Mouse (Mus musculus) liver, embryonic 11.5 days (tissue): ENCODE results near the gene Gbgt1. TPM values are rescaled to one million over a fixed set of nuclear protein-coding genes. Genes with fewer than 3 reads are reported as not detected.
"Not testable (repeated sequence)": the region's sequence is repeated elsewhere in the genome, so short reads cannot be mapped to it uniquely, and the experiment has no call there.

ENCODE experiments used
- ATAC-seq: fragments of 200-750 bp; cut with Nextera tagmentation; replicated peaks from 2 replicates; pipeline ENCODE4 v1.8.0; 2017; ENCODE audit warnings: moderate number of reproducible peaks, mild to moderate bottlenecking, moderate TSS enrichment, moderate library complexity; ENCODE audit not compliant: low FRiP score
- DNase-seq: peaks from one replicate; pipeline ENCODE4 v3.0.0-alpha.2; 2017; ENCODE audit warnings: low spot score
- H3K27ac ChIP-seq: fragments of 300-500 bp; sonication (generic); 2 replicates; pipeline ENCODE4 v1.5.1; 2014; ENCODE audit warnings: mild to moderate bottlenecking, low read depth, low read length, control low read depth
- H3K27me3 ChIP-seq: fragments of 300-500 bp; sonication (generic); replicated peaks from 2 replicates; pipeline ENCODE4 v1.6.1; 2014; ENCODE audit warnings: low read length, mixed read lengths; ENCODE audit not compliant: control insufficient read depth, insufficient read depth
- H3K36me3 ChIP-seq: fragments of 300-500 bp; sonication (generic); 2 replicates; pipeline ENCODE4 v1.6.1; 2014; ENCODE audit warnings: mild to moderate bottlenecking, low read length, moderate library complexity, mixed read lengths; ENCODE audit not compliant: control insufficient read depth, insufficient read depth
- H3K4me1 ChIP-seq: fragments of 300-500 bp; sonication (generic); replicated peaks from 2 replicates; pipeline ENCODE4 v1.6.1; 2014; ENCODE audit warnings: low read length, mixed read lengths; ENCODE audit not compliant: control insufficient read depth, insufficient read depth
- H3K4me2 ChIP-seq: fragments of 300-500 bp; sonication (generic); 2 replicates; pipeline ENCODE4 v1.6.1; 2014; ENCODE audit warnings: mild to moderate bottlenecking, control low read depth, moderate library complexity
- H3K4me3 ChIP-seq: fragments of 300-500 bp; sonication (generic); 2 replicates; pipeline ENCODE4 v1.5.1; 2014; ENCODE audit warnings: low read depth, low read length, control low read depth
- H3K9ac ChIP-seq: fragments of 300-500 bp; sonication (generic); 2 replicates; pipeline ENCODE4 v1.6.1; 2014; ENCODE audit warnings: low read depth, low read length, control low read depth
- H3K9me3 ChIP-seq: fragments of 300-500 bp; sonication (generic); 2 replicates; pipeline ENCODE4 v1.6.1; 2016; ENCODE audit warnings: low read length, inconsistent platforms, mixed read lengths; ENCODE audit not compliant: control insufficient read depth
- WGBS: fragments of 180-500 bp; shearing (Covaris S2); extraction: QIAGEN DNeasy Blood & Tissue Kit; methylation state at CpG from one replicate; pipeline ENCODE4 v1.1.7; 2014; 5-methylcytosine and 5-hydroxymethylcytosine counted together
- polyA plus RNA-seq: library from polyadenylated mRNA; unstranded; fragments of >200 nt; fragmentation: Nextera tagmentation; extraction: Ambion mirVana; gene quantifications from 2 replicates; pipeline ENCODE4 v1.2.1, GENCODE M21; 2014

The Gbgt1 gene
- polyA plus RNA-seq, 1 experiment from 2014 or later, result 0.32 TPM

DNA sequence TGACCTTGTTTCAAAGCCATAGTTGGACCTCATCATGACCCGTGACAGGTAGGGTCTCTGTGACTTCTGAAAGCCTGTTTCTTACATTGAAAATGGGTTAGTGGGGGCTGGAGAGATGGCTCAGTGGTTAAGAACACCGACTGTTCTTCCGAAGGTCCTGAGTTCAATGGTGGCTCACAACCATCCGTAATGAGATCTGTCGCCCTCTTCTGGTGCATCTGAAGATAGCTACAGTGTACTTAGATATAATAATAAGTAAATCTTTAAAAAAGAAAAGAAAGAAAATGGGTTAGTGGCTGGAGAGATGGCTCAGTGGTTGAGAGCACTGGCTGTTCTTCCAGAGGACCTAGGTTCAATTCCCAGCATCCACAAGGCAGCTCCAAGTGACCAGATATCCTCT is 14.9 kb downstream of the Gbgt1 start:
- 39% methylated on average over 5 of the region's 5 CpGs for WGBS
- not testable (repeated sequence) for DNase-seq
- H3K27me3 ChIP-seq, result peaks cover 20% of the 10 kb centered on the region

DNA sequence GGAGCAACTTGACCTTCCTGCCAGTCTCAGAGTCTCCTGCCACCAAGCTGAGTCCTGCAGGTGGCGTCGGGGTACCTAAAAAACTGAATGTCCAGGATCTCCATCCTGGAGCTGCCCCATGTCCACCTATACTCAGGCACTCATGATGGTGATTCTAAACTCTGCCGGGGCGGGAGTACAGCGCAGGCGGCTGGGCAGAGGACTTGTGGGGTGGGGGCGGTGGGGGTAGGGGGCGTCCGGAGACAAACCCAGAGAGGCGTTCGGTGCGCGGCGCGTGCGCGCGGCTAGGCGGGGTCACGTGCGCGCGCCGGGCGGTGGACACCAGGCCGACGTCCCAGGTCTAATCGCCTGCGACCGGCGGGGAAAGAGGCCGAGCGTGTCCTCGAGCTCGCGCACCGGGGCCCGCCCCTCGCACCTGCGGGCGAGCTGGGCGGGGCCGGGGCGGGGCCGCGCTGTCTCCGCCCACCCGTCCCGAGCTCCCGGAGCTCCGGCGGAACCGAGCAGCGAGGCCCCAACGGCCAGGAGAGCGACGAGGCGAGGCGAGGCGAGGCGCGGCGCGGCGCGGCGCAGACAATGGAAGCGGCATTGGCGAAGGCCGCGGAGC is 16.2 kb downstream of the Gbgt1 start, which contains the start of gene Ralgds:
Gene Ralgds (plus strand): TSS at position 328 of the 604 bp plus-strand sequence.
- Histone ChIP-seq H3K9ac (peak within 1 kb of the TSS; percentile 57), H3K36me3 (no peaks in the 10 kb centered on the region), H3K4me3 (peak within 1 kb of the TSS; percentile 62), H3K4me1 (peaks cover 7% of the 10 kb centered on the region; the same call in 1 of the 2 replicates), H3K4me2 (peak within 1 kb of the TSS; percentile 94), H3K27ac (no peak within 1 kb of the TSS), H3K9me3 (no peaks in the 10 kb centered on the region), H3K27me3 (peaks cover 20% of the 10 kb centered on the region)
- peak; percentile 48 for DNase-seq
- under 1% methylated on average over 57 of the region's 71 CpGs for WGBS
- ATAC-seq, result peak; percentile 66; the same call in 1 of the 2 replicates

More for the DNA sequence above, 14.9 kb downstream of the Gbgt1 start:
- not testable (repeated sequence) for H3K4me2 ChIP-seq, ATAC-seq, H3K9ac ChIP-seq, H3K27ac ChIP-seq, H3K4me3 ChIP-seq, H3K36me3 ChIP-seq, H3K4me1 ChIP-seq, H3K9me3 ChIP-seq

DNA sequence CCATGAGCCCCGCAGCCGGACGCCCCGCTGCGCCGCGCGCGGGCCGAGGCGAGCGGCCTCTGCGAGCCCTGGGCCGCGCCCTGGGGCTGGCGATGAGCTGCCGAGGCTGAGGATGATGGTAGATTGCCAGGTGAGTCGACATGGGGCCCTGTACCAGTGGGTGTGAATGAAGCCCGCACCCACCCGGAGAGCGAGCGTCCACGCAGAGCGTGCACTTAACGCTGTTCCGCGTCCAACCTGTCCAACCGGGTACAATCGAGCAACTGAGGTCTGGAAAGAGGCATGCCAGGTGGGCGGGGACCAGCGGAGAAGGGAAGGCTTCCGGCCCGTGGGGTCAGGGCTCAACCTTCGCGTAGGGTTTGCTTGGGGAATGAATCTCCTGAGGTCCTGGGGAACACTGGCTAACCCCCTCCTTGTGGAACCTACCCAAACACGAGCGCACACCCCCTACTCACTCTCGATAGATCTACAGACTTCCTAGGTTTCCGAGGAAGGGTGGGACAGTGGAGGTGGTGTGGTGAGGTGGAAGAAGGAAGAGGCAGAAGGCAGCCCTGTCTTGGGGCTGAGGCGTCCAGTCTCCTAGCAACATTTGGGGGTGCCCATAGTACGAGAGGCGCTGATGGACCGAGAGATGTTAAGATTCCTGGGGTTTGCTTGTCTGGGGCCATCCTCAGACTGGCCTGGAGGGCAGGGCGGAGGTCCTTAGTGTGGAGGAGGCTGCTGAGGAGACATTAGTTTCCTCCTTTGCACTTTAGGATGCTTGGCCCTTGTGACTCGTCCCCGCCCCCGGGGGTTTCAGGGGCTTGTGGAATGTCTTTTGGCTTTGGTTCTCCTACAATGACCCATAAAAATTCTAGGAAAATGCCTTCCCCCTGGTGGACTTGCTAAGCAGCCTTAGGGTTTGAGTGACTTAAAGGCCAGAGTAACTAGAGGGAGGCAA is 17.0 kb downstream of the Gbgt1 start:
- DNase-seq, result no peak
- ATAC-seq, result peak; percentile 34; the same call in 1 of the 2 replicates
- Histone ChIP-seq H3K9me3 (no peaks in the 10 kb centered on the region), H3K9ac (peak overlapping the region; percentile 57), H3K27me3 (peaks cover 20% of the 10 kb centered on the region), H3K27ac (no peak overlapping the region), H3K4me2 (peak overlapping the region; percentile 94), H3K36me3 (no peaks in the 10 kb centered on the region), H3K4me1 (peaks cover 7% of the 10 kb centered on the region; the same call in 1 of the 2 replicates), H3K4me3 (peak overlapping the region; percentile 62)
- WGBS, result 6% methylated on average over 47 of the region's 47 CpGs

DNA sequence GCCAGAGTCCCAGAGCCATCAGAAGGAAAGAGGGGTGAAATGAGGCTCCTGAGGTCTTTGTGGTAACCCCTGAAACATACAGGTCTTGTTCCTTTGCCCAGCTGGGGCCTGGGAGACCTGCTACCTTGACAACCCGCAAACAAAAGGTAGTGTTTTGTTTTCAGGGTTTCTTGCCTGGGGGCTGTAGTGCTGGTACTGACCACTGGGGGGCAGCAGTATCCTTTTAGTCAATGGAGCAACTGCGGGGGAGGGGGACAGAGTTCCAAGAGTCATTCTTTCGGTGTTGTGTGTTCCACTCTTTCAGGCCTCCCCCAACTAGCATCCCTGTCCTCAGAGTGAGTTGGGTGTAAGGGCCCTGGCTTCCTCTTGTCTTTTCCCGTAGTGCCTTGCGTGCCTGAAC is 17.8 kb downstream of the Gbgt1 start:
- no peak overlapping the region for H3K4me3 ChIP-seq
- ATAC-seq, result no peak
- 15% methylated on average over 5 of the region's 5 CpGs for WGBS

DNA sequence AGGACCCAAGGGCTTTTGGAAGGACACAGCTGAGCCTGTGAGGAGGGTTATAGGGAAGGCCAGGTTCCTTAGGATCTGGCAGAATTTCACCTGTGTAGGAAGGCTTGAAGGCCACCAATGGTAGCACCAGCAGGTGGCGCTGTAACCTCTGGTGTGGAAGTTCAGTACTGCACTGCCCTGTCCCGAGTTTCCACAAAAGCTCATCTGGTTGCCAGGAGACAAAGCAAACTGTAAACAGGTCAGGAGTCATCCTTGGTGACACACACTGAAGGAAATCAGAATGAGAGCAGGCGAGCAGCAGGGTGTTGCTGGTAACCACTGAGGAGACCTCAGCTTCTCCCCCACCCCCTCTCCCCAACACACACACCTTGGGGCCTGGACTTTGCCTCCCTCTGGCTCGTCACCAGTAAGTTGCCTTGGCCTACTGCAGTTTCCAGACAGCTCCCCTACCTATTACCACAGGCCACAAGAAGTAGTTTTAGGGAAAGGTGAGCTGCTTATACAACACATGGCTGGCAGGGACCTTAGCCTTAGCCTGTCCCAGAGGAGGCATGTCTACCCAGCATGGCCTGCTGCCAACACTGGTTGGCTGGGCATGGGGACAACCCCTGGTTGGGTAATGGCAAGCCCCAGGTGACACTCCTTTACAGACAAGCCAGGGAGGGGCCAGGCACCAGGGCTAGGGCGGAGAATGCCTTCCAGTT is 20.7 kb downstream of the Gbgt1 start:
- Histone ChIP-seq H3K4me2 (no peak overlapping the region), H3K4me1 (peaks cover 7% of the 10 kb centered on the region; the same call in 1 of the 2 replicates), H3K36me3 (no peaks in the 10 kb centered on the region), H3K27ac (no peak overlapping the region), H3K4me3 (no peak overlapping the region), H3K9ac (no peak overlapping the region), H3K9me3 (no peaks in the 10 kb centered on the region), H3K27me3 (peaks cover 17% of the 10 kb centered on the region)
- no peak for DNase-seq
- WGBS, result 38% methylated on average over 5 of the region's 5 CpGs
- 0 out of 2 replicates have a peak, but pooled peaks have one; percentile 45 for ATAC-seq

More for the DNA sequence above, 17.8 kb downstream of the Gbgt1 start:
- peak; percentile 75 for DNase-seq
- no peak overlapping the region for H3K9ac ChIP-seq
- H3K27me3 ChIP-seq, result peaks cover 20% of the 10 kb centered on the region
- peaks cover 7% of the 10 kb centered on the region; the same call in 1 of the 2 replicates for H3K4me1 ChIP-seq
- H3K4me2 ChIP-seq, result peak overlapping the region; percentile 94
- no peaks in the 10 kb centered on the region for H3K36me3 ChIP-seq
- no peak overlapping the region for H3K27ac ChIP-seq
- no peaks in the 10 kb centered on the region for H3K9me3 ChIP-seq

DNA sequence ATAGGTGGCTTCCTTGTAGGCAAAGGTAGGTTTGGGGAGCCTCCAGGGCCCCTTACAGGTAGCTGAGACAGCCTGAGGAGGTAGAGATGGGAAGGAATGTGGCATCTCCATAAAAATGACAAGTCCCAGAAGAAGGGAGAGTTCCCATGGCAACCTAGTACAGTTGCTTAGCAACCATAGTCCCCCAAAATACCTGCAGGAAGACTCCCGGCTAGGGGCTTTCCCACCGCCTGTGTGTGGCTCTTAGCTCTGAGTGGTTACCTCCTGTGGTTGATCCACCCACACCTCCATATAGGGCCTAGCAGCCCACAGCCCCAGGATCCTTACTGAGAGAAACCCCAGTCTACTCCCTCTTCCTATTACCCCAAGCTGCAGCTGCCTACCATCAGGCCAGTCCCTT is 21.5 kb downstream of the Gbgt1 start:
- 68% methylated on average over 2 of the region's 2 CpGs for WGBS

DNA sequence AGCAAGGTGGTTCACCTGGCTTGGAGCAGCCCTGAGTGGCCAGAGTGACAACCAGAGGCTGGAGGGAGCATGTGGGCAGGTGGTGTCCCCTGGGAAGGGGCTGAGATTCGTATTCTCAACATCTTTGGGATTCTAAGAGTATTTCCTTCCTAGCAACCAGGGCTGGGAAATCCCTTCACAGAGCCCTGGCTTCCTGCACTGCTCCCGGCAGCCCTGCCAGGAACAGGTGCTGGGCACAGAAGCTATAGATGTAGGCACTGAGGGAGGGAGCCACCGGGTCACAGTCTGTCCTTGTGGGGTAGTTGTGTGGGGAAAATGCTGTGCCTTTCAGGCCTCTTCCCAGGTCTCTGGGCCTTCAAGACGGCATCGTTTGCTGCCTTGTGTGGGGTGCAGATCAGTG is 23.9 kb downstream of the Gbgt1 start:
- no peak for ATAC-seq
- peaks cover 10% of the 10 kb centered on the region for H3K4me1 ChIP-seq
- WGBS, result 76% methylated on average over 5 of the region's 5 CpGs

More for the DNA sequence above, 21.5 kb downstream of the Gbgt1 start:
- H3K27ac ChIP-seq, result no peak overlapping the region
- no peak overlapping the region for H3K4me2 ChIP-seq
- H3K4me3 ChIP-seq, result no peak overlapping the region
- no peak for DNase-seq
- H3K27me3 ChIP-seq, result peaks cover 8% of the 10 kb centered on the region
- H3K9me3 ChIP-seq, result no peaks in the 10 kb centered on the region
- no peak overlapping the region for H3K9ac ChIP-seq
- no peak for ATAC-seq
- H3K36me3 ChIP-seq, result no peaks in the 10 kb centered on the region
- H3K4me1 ChIP-seq, result peaks cover 7% of the 10 kb centered on the region; the same call in 1 of the 2 replicates

DNA sequence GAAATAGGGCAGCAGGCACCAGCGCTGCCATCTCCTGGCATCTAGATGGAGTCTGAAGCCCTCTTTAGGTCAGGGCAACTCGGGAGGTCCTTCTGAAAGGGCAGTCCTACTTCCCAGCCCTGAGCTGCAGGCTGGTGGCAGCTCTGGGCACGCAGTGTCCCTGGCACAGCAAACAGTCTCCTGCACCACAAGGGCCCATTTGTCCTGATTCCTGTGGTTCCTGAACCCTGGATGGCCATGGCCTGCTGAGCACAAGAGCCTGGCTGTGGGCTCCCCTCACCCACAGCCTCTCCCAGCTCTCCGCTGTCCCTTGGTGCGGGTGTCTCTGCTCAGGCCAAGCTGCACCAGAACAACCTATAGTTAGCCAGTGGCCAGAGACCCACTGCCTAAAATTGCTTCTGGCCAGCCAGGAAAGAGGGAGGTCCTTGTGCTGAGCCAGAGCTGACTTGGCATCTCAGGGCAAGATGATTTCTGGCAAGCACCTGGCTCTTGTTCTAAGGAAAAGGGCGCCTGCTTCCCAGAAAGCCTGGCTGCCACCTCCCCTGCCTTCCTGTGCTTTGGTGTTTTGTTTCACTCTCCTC is 25.0 kb downstream of the Gbgt1 start:
- WGBS, result 76% methylated on average over 6 of the region's 6 CpGs
- DNase-seq, result no peak
- Histone ChIP-seq H3K27me3 (no peaks in the 10 kb centered on the region), H3K9me3 (no peaks in the 10 kb centered on the region), H3K4me2 (no peak overlapping the region), H3K4me1 (peaks cover 21% of the 10 kb centered on the region), H3K36me3 (no peaks in the 10 kb centered on the region), H3K4me3 (no peak overlapping the region), H3K9ac (no peak overlapping the region), H3K27ac (no peak overlapping the region)
- ATAC-seq, result no peak

More for the DNA sequence above, 23.9 kb downstream of the Gbgt1 start:
- DNase-seq, result no peak
- no peak overlapping the region for H3K4me3 ChIP-seq
- H3K36me3 ChIP-seq, result no peaks in the 10 kb centered on the region
- no peaks in the 10 kb centered on the region for H3K27me3 ChIP-seq
- no peak overlapping the region for H3K9ac ChIP-seq
- H3K9me3 ChIP-seq, result no peaks in the 10 kb centered on the region
- no peak overlapping the region for H3K4me2 ChIP-seq
- no peak overlapping the region for H3K27ac ChIP-seq
